Mouse (Mus musculus): ENCODE results near the gene Egr2. TPM values are rescaled to one million over a fixed set of nuclear protein-coding genes. Genes with fewer than 3 reads are reported as not detected.
A peak's percentile ranks its signal among the peaks of the same experiment; 100 is the strongest.

The Egr2 gene
- polyA plus RNA-seq (2015; fragmentation: Nextera tagmentation; extraction: Ambion mirVana): 0.60 TPM in 2 replicates

DNA sequence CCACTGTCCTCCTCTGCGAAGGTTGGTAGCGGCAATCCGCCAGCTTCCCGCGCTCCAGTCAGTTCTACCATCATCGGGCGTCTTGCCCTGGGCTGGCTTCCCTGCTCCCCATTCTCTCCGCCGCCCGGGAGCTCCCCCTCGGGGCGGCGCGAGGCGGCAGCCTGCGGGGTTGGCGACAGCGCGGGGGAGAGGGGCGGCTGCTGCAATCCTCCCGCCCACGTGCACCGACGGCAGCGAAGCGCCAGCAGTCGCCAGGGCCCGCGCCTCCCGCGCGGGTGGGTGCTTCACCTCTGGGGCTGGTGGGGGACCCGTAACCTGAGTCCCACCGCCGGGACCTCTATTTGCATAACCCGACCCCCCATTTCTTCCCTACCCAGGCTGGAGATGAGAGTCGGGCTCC, at the start of gene Egr2:
Gene Egr2 (plus strand): TSS at position 220 of the 400 bp plus-strand sequence.
- Histone ChIP-seq H3K4me2 (replicated peaks; ENCODE audit: low read depth) (peak within 1 kb of the TSS; percentile 99), H3K27ac (ENCODE audit: low read depth, low read length) (no peak within 1 kb of the TSS), H3K27me3 (replicated peaks; ENCODE audit: control insufficient read depth, insufficient read depth, low read length) (peaks cover 59% of the 10 kb centered on the region), H3K4me3 (ENCODE audit: low read depth, low read length) (peak within 1 kb of the TSS; percentile 69), H3K9me3 (ENCODE audit: control insufficient read depth) (no peaks in the 10 kb centered on the region), H3K4me1 (replicated peaks; ENCODE audit: control insufficient read depth, insufficient read depth, low read length) (0 out of 2 replicates have a peak, but pooled peaks cover 5% of the 10 kb centered on the region), H3K36me3 (ENCODE audit: control insufficient read depth, insufficient read depth) (no peaks in the 10 kb centered on the region), H3K9ac (ENCODE audit: low read depth, low read length) (no peak within 1 kb of the TSS)
- 2% methylated on average over 35 of the region's 37 CpGs for WGBS
- no peak for ATAC-seq
- peak; percentile 40 for TF ChIP-seq CTCF (IDR thresholded peaks at IDR 0.05; ENCODE audit: low read depth)

DNA sequence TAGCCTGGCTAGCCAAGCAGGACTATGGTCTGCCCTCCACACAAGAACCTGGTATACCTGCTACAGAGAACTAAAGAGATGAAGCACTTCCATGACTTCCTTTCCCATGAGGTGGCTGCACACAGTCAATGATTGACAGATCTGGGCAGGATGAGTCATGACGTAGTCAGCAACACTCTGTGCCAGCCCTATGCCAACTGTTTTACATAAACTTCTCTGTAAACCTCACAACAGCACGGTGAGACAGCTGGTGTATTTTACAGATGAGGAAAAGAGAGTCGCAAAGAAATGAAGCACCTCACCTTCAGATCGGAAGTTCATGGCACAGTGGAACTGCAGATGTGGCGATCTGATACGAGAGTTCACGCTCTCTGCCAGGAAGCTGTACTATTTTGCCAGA, 47.8 kb upstream of the Egr2 start:
- H3K4me2 ChIP-seq (replicated peaks; ENCODE audit: low read depth): no peak overlapping the region
- no peaks in the 10 kb centered on the region; the same call in 1 of the 2 replicates for H3K9me3 ChIP-seq (ENCODE audit: control insufficient read depth)
- no peak overlapping the region for H3K9ac ChIP-seq (ENCODE audit: low read depth, low read length)
- no peaks in the 10 kb centered on the region for H3K36me3 ChIP-seq (ENCODE audit: control insufficient read depth, insufficient read depth)
- ATAC-seq: no peak
- WGBS: 89% methylated on average over 7 of the region's 7 CpGs
- no peak overlapping the region for H3K4me3 ChIP-seq (ENCODE audit: low read depth, low read length)
- no peak overlapping the region for H3K27ac ChIP-seq (ENCODE audit: low read depth, low read length)
- no peaks in the 10 kb centered on the region for H3K27me3 ChIP-seq (replicated peaks; ENCODE audit: control insufficient read depth, insufficient read depth, low read length)
- TF ChIP-seq CTCF (IDR thresholded peaks at IDR 0.05; ENCODE audit: low read depth): no peak
- no peaks in the 10 kb centered on the region for H3K4me1 ChIP-seq (replicated peaks; ENCODE audit: control insufficient read depth, insufficient read depth, low read length)

GRCm38 (mm10) chr10:67489836-67490235, 45.4 kb upstream of the Egr2 start:
- Histone ChIP-seq H3K27ac (ENCODE audit: low read depth, low read length) (no peak overlapping the region), H3K9me3 (ENCODE audit: control insufficient read depth) (no peaks in the 10 kb centered on the region; the same call in 1 of the 2 replicates), H3K4me3 (ENCODE audit: low read depth, low read length) (no peak overlapping the region), H3K4me2 (replicated peaks; ENCODE audit: low read depth) (no peak overlapping the region), H3K27me3 (replicated peaks; ENCODE audit: control insufficient read depth, insufficient read depth, low read length) (no peaks in the 10 kb centered on the region), H3K9ac (ENCODE audit: low read depth, low read length) (no peak overlapping the region), H3K36me3 (ENCODE audit: control insufficient read depth, insufficient read depth) (no peaks in the 10 kb centered on the region), H3K4me1 (replicated peaks; ENCODE audit: control insufficient read depth, insufficient read depth, low read length) (no peaks in the 10 kb centered on the region)
- ATAC-seq: no peak
- 78% methylated on average over 6 of the region's 6 CpGs for WGBS
- TF ChIP-seq CTCF (IDR thresholded peaks at IDR 0.05; ENCODE audit: low read depth): no peak

GRCm38 (mm10) chr10:67490632-67491031, 44.6 kb upstream of the Egr2 start:
- no peak for ATAC-seq
- no peaks in the 10 kb centered on the region for H3K4me1 ChIP-seq (replicated peaks; ENCODE audit: control insufficient read depth, insufficient read depth, low read length)
- no peaks in the 10 kb centered on the region for H3K36me3 ChIP-seq (ENCODE audit: control insufficient read depth, insufficient read depth)
- H3K27ac ChIP-seq (ENCODE audit: low read depth, low read length): no peak overlapping the region
- H3K27me3 ChIP-seq (replicated peaks; ENCODE audit: control insufficient read depth, insufficient read depth, low read length): no peaks in the 10 kb centered on the region
- TF ChIP-seq CTCF (IDR thresholded peaks at IDR 0.05; ENCODE audit: low read depth): no peak
- H3K9ac ChIP-seq (ENCODE audit: low read depth, low read length): no peak overlapping the region
- H3K9me3 ChIP-seq (ENCODE audit: control insufficient read depth): no peaks in the 10 kb centered on the region; the same call in 1 of the 2 replicates
- 70% methylated on average over 5 of the region's 5 CpGs for WGBS
- H3K4me3 ChIP-seq (ENCODE audit: low read depth, low read length): no peak overlapping the region
- no peak overlapping the region for H3K4me2 ChIP-seq (replicated peaks; ENCODE audit: low read depth)

DNA sequence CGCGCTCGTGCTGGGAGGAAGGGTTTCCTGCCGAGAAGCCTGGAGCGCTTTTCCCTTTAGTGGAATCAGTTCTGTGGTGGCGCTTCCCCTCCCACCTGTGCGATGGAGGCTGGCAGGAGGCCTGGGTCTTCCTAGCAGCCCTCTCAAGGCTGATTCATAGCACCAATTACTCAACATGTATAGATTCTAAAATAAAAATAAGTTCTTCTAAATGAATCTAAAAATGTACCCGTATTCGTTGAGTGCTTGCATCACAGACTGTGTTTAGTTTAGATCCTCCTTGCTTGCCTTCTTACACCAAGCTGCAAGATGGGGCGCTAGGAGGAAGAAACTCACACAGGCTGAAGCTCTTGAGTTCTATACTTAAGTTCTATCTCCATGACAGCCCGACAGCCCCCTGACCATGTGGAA, 43.1 kb upstream of the Egr2 start:
- no peaks in the 10 kb centered on the region for H3K4me1 ChIP-seq (replicated peaks; ENCODE audit: control insufficient read depth, insufficient read depth, low read length)
- H3K36me3 ChIP-seq (ENCODE audit: control insufficient read depth, insufficient read depth): no peaks in the 10 kb centered on the region
- H3K27me3 ChIP-seq (replicated peaks; ENCODE audit: control insufficient read depth, insufficient read depth, low read length): no peaks in the 10 kb centered on the region
- no peak overlapping the region for H3K9ac ChIP-seq (ENCODE audit: low read depth, low read length)
- ATAC-seq: no peak
- no peak overlapping the region for H3K27ac ChIP-seq (ENCODE audit: low read depth, low read length)
- TF ChIP-seq CTCF (IDR thresholded peaks at IDR 0.05; ENCODE audit: low read depth): no peak
- 73% methylated on average over 11 of the region's 11 CpGs for WGBS
- H3K9me3 ChIP-seq (ENCODE audit: control insufficient read depth): no peaks in the 10 kb centered on the region
- H3K4me2 ChIP-seq (replicated peaks; ENCODE audit: low read depth): no peak overlapping the region
- H3K4me3 ChIP-seq (ENCODE audit: low read depth, low read length): no peak overlapping the region

GRCm38 (mm10) chr10:67493556-67493955, 41.7 kb upstream of the Egr2 start:
- H3K4me1 ChIP-seq (replicated peaks; ENCODE audit: control insufficient read depth, insufficient read depth, low read length): no peaks in the 10 kb centered on the region
- H3K27ac ChIP-seq (ENCODE audit: low read depth, low read length): no peak overlapping the region
- no peak overlapping the region for H3K4me2 ChIP-seq (replicated peaks; ENCODE audit: low read depth)
- no peaks in the 10 kb centered on the region for H3K9me3 ChIP-seq (ENCODE audit: control insufficient read depth)
- H3K4me3 ChIP-seq (ENCODE audit: low read depth, low read length): no peak overlapping the region
- H3K9ac ChIP-seq (ENCODE audit: low read depth, low read length): no peak overlapping the region
- no peak for TF ChIP-seq CTCF (IDR thresholded peaks at IDR 0.05; ENCODE audit: low read depth)
- no peaks in the 10 kb centered on the region for H3K36me3 ChIP-seq (ENCODE audit: control insufficient read depth, insufficient read depth)
- ATAC-seq: no peak
- no peaks in the 10 kb centered on the region for H3K27me3 ChIP-seq (replicated peaks; ENCODE audit: control insufficient read depth, insufficient read depth, low read length)
- WGBS: 81% methylated on average over 8 of the region's 8 CpGs

Measured in intestine, postnatal 0 days (tissue).